Mouse (Mus musculus): ENCODE measurements around the gene Radil. TPM values are rescaled to one million over a fixed set of nuclear protein-coding genes. Genes with fewer than 3 reads are reported as not detected.

Gene Radil
- polyA plus RNA-seq, 1 experiment from 2014 or later = 2.5 TPM

GRCm38 (mm10) chr5:142498964-142499363 lies 51.9 kb downstream of the Radil start:
- H3K27me3 ChIP-seq (replicated peaks) = no peaks in the 10 kb centered on the region
- H3K9ac ChIP-seq = no peak overlapping the region
- no peaks in the 10 kb centered on the region for H3K36me3 ChIP-seq
- no peak overlapping the region for H3K27ac ChIP-seq
- no peak overlapping the region for H3K4me2 ChIP-seq (replicated peaks)
- WGBS = 68% methylated on average over 3 of the region's 3 CpGs
- no peak for ATAC-seq
- no peak overlapping the region for H3K4me3 ChIP-seq (replicated peaks)
- H3K9me3 ChIP-seq = no peaks in the 10 kb centered on the region
- H3K4me1 ChIP-seq (replicated peaks) = no peaks in the 10 kb centered on the region

- no peaks in the 10 kb centered on the region for H3K9me3 ChIP-seq
- no peak overlapping the region for H3K4me2 ChIP-seq (replicated peaks)
- no peaks in the 10 kb centered on the region for H3K4me1 ChIP-seq (replicated peaks)
- H3K27me3 ChIP-seq (replicated peaks) = no peaks in the 10 kb centered on the region
- H3K27ac ChIP-seq = no peak overlapping the region
- no peaks in the 10 kb centered on the region for H3K36me3 ChIP-seq
- no peak overlapping the region for H3K9ac ChIP-seq
- H3K4me3 ChIP-seq (replicated peaks) = no peak overlapping the region
- ATAC-seq = no peak
- 59% methylated on average over 14 of the region's 14 CpGs for WGBS
These were observed 55.4 kb downstream of the Radil start for GRCm38 (mm10) chr5:142495321-142496096.

- no peak for ATAC-seq
- 83% methylated on average over 3 of the region's 3 CpGs for WGBS
- H3K4me1 ChIP-seq (replicated peaks) = no peaks in the 10 kb centered on the region
These were observed 57.6 kb downstream of the Radil start for GRCm38 (mm10) chr5:142493307-142493706.

GRCm38 (mm10) chr5:142489955-142490707 lies 60.8 kb downstream of the Radil start:
- 78% methylated on average over 9 of the region's 9 CpGs for WGBS
- no peak for ATAC-seq
- Histone ChIP-seq H3K36me3 (no peaks in the 10 kb centered on the region), H3K9me3 (no peaks in the 10 kb centered on the region), H3K27me3 (replicated peaks) (no peaks in the 10 kb centered on the region), H3K4me1 (replicated peaks) (no peaks in the 10 kb centered on the region; the same call in 1 of the 2 replicates), H3K9ac (no peak overlapping the region), H3K4me3 (replicated peaks) (no peak overlapping the region), H3K4me2 (replicated peaks) (no peak overlapping the region), H3K27ac (no peak overlapping the region)

More at GRCm38 (mm10) chr5:142493307-142493706, 57.6 kb downstream of the Radil start:
- Histone ChIP-seq H3K36me3 (no peaks in the 10 kb centered on the region), H3K27me3 (replicated peaks) (no peaks in the 10 kb centered on the region), H3K4me2 (replicated peaks) (no peak overlapping the region), H3K4me3 (replicated peaks) (no peak overlapping the region), H3K9me3 (no peaks in the 10 kb centered on the region), H3K27ac (no peak overlapping the region), H3K9ac (no peak overlapping the region)

- ATAC-seq = no peak
- H3K9ac ChIP-seq = no peak overlapping the region
- 60% methylated on average over 9 of the region's 9 CpGs for WGBS
These were observed 64.2 kb downstream of the Radil start for GRCm38 (mm10) chr5:142486654-142487053.

GRCm38 (mm10) chr5:142483581-142483980 lies 67.3 kb downstream of the Radil start:
- no peak overlapping the region for H3K9ac ChIP-seq
- no peak overlapping the region for H3K27ac ChIP-seq
- no peak overlapping the region for H3K4me2 ChIP-seq (replicated peaks)
- H3K27me3 ChIP-seq (replicated peaks) = no peaks in the 10 kb centered on the region
- no peak for ATAC-seq
- no peaks in the 10 kb centered on the region for H3K9me3 ChIP-seq
- H3K36me3 ChIP-seq = no peaks in the 10 kb centered on the region
- H3K4me1 ChIP-seq (replicated peaks) = peaks cover 9% of the 10 kb centered on the region
- WGBS = 92% methylated on average over 5 of the region's 5 CpGs
- H3K4me3 ChIP-seq (replicated peaks) = no peak overlapping the region

More at GRCm38 (mm10) chr5:142486654-142487053, 64.2 kb downstream of the Radil start:
- Histone ChIP-seq H3K4me3 (replicated peaks) (no peak overlapping the region), H3K27ac (no peak overlapping the region), H3K36me3 (no peaks in the 10 kb centered on the region), H3K4me1 (replicated peaks) (peaks cover 1% of the 10 kb centered on the region; the same call in 1 of the 2 replicates), H3K4me2 (replicated peaks) (no peak overlapping the region), H3K27me3 (replicated peaks) (no peaks in the 10 kb centered on the region), H3K9me3 (no peaks in the 10 kb centered on the region)

GRCm38 (mm10) chr5:142482512-142482911 lies 68.4 kb downstream of the Radil start:
- Histone ChIP-seq H3K27ac (no peak overlapping the region), H3K9ac (no peak overlapping the region), H3K4me1 (replicated peaks) (peaks cover 9% of the 10 kb centered on the region), H3K4me2 (replicated peaks) (no peak overlapping the region), H3K36me3 (no peaks in the 10 kb centered on the region), H3K9me3 (no peaks in the 10 kb centered on the region), H3K4me3 (replicated peaks) (no peak overlapping the region), H3K27me3 (replicated peaks) (no peaks in the 10 kb centered on the region)
- WGBS = 53% methylated on average over 2 of the region's 2 CpGs
- no peak for ATAC-seq

- Histone ChIP-seq H3K4me2 (replicated peaks) (peak overlapping the region; percentile 46; the same call in 1 of the 2 replicates), H3K27me3 (replicated peaks) (no peaks in the 10 kb centered on the region), H3K9ac (no peak overlapping the region), H3K4me3 (replicated peaks) (no peak overlapping the region), H3K36me3 (no peaks in the 10 kb centered on the region), H3K9me3 (no peaks in the 10 kb centered on the region), H3K27ac (no peak overlapping the region), H3K4me1 (replicated peaks) (peaks cover 9% of the 10 kb centered on the region; the same call in 1 of the 2 replicates)
- WGBS = 29% methylated on average over 17 of the region's 17 CpGs
- peak; percentile 73 for ATAC-seq
These were observed 72.0 kb downstream of the Radil start for GRCm38 (mm10) chr5:142478829-142479435.

- Histone ChIP-seq H3K9me3 (no peaks in the 10 kb centered on the region), H3K27me3 (replicated peaks) (no peaks in the 10 kb centered on the region), H3K4me1 (replicated peaks) (peaks cover 9% of the 10 kb centered on the region; the same call in 1 of the 2 replicates), H3K9ac (no peak overlapping the region), H3K4me3 (replicated peaks) (no peak overlapping the region), H3K27ac (no peak overlapping the region), H3K36me3 (no peaks in the 10 kb centered on the region), H3K4me2 (replicated peaks) (no peak overlapping the region)
- 90% methylated on average over 5 of the region's 5 CpGs for WGBS
- 0 out of 2 replicates have a peak, but pooled peaks have one; percentile 19 for ATAC-seq
These were observed 72.9 kb downstream of the Radil start for GRCm38 (mm10) chr5:142477866-142478615.

GRCm38 (mm10) chr5:142477346-142477745 lies 73.6 kb downstream of the Radil start:
- Histone ChIP-seq H3K4me1 (replicated peaks) (peaks cover 9% of the 10 kb centered on the region; the same call in 1 of the 2 replicates), H3K27me3 (replicated peaks) (no peaks in the 10 kb centered on the region), H3K36me3 (0 out of 2 replicates have a peak, but pooled peaks cover 2% of the 10 kb centered on the region), H3K9me3 (no peaks in the 10 kb centered on the region), H3K4me2 (replicated peaks) (no peak overlapping the region), H3K9ac (no peak overlapping the region), H3K4me3 (replicated peaks) (no peak overlapping the region), H3K27ac (no peak overlapping the region)
- WGBS = 84% methylated on average over 12 of the region's 12 CpGs
- ATAC-seq = no peak

- peaks cover 5% of the 10 kb centered on the region; the same call in 1 of the 2 replicates for H3K4me1 ChIP-seq (replicated peaks)
- H3K4me3 ChIP-seq (replicated peaks) = no peak overlapping the region
- H3K27me3 ChIP-seq (replicated peaks) = no peaks in the 10 kb centered on the region
- H3K4me2 ChIP-seq (replicated peaks) = no peak overlapping the region
- H3K9ac ChIP-seq = no peak overlapping the region
- H3K27ac ChIP-seq = no peak overlapping the region
- no peaks in the 10 kb centered on the region for H3K9me3 ChIP-seq
- no peak for ATAC-seq
- H3K36me3 ChIP-seq = 0 out of 2 replicates have a peak, but pooled peaks cover 4% of the 10 kb centered on the region
- 75% methylated on average over 7 of the region's 7 CpGs for WGBS
These were observed 75.2 kb downstream of the Radil start for GRCm38 (mm10) chr5:142475669-142476068.

All from intestine, embryonic 15.5 days (tissue).